ENCODE assay signal across 7 mouse cellular contexts in genomic region chr10:34328310-34328709, GRCm38 (mm10). TPM values are rescaled to one million over a fixed set of nuclear protein-coding genes. Genes with fewer than 3 reads are reported as not detected.
A peak's percentile ranks its signal among the peaks of the same experiment; 100 is the strongest.
DNase-seq lines count a peak whose midpoint lies in the region; TF ChIP-seq lines count a peak whose summit lies in the region.

No protein-coding gene starts in this region.

- H3K27ac ChIP-seq in layer of hippocampus, adult 2 months, result no peak overlapping the region

- DNase-seq in ES-CJ7 (ENCODE audit: low read depth, low spot score), result peak; percentile 74
- DNase-seq in adipocyte (ENCODE audit: low spot score), result peak; percentile 76
- peak; percentile 23 for DNase-seq in embryo, embryonic 11.5 days (ENCODE audit: low read depth, low spot score)
- peak; percentile 25 to 33 for DNase-seq in heart, postnatal 36 days
- peak; percentile 53 to 61 for DNase-seq in layer of hippocampus, adult 2 months (ENCODE audit: low spot score in 2 of 2)
- peak; percentile 66 for DNase-seq in lung, postnatal 25 days (ENCODE audit: low spot score)
- DNase-seq in right cerebral cortex, postnatal 4 days, result peak; percentile 44

- H3K4me3 ChIP-seq in layer of hippocampus, adult 2 months, result no peak overlapping the region

- peak; percentile 81 for TF ChIP-seq CTCF in layer of hippocampus, adult 2 months (conservative IDR thresholded peaks at IDR 0.05)

- intact Hi-C loops in heart, postnatal 36 days (cut with DNase I), result loop anchor here (1.0 to 5.0 kb wide), 4 partner anchors 46 to 342 kb away; partner anchors contain the start of gene Tspyl1

RNA-seq across cellular contexts. Expression of gene Tspyl4, which starts 31.1 kb away (rescaled TPM):
- 10 to 100 TPM in 1 of 2 experiments, 1 to 10 TPM in 1; 8.4 to 12.2 TPM for total RNA-seq in heart, postnatal 36 days (2021)
- 100 to 1,000 TPM; 348 to 365 TPM for total RNA-seq in layer of hippocampus, adult 2 months (2021)

RNA-seq across cellular contexts. Expression of gene Tspyl1, which starts 46.3 kb away (rescaled TPM):
- total RNA-seq in heart, postnatal 36 days (2021), result 10 to 100 TPM; 58.2 to 61.7 TPM
- 100 to 1,000 TPM; 163 to 172 TPM for total RNA-seq in layer of hippocampus, adult 2 months (2021)

Comparison
In these comparisons a context has a peak if more than half of its experiments do, and no peak if none do; other contexts are left out.
1. DNase-seq: peak in every context shown above with its lines; median percentile 76 in adipocyte; 74 in ES-CJ7; 66 in lung, postnatal 25 days; 57 in layer of hippocampus, adult 2 months; 44 in right cerebral cortex, postnatal 4 days; 29 in heart, postnatal 36 days; 23 in embryo, embryonic 11.5 days.
2. RNA of gene Tspyl4, which starts 31.1 kb away (total RNA-seq): 348 to 365 TPM in layer of hippocampus, adult 2 months; 8.4 to 12.2 TPM in heart, postnatal 36 days; every median in the first group is over 10 times any median in the second.